Mouse (Mus musculus) lung, adult 10 weeks (tissue): Measurements from ENCODE around the gene Psg16. TPM values are rescaled to one million over a fixed set of nuclear protein-coding genes. Genes with fewer than 3 reads are reported as not detected.

Experiments used
- polyA plus RNA-seq: library from polyadenylated mRNA; stranded (reverse); fragments of 350-450 nt; fragmentation: Illumina TruSeq; extraction: RNeasy Lipid Tissue Mini Kit (QIAGEN cat#74804); gene quantifications from one replicate; pipeline ENCODE4 v1.2.3, GENCODE M21; 2014; ENCODE audit warnings: low read depth, low replicate concordance; ENCODE audit not compliant: insufficient read depth

The Psg16 gene
- not detected for polyA plus RNA-seq

DNA sequence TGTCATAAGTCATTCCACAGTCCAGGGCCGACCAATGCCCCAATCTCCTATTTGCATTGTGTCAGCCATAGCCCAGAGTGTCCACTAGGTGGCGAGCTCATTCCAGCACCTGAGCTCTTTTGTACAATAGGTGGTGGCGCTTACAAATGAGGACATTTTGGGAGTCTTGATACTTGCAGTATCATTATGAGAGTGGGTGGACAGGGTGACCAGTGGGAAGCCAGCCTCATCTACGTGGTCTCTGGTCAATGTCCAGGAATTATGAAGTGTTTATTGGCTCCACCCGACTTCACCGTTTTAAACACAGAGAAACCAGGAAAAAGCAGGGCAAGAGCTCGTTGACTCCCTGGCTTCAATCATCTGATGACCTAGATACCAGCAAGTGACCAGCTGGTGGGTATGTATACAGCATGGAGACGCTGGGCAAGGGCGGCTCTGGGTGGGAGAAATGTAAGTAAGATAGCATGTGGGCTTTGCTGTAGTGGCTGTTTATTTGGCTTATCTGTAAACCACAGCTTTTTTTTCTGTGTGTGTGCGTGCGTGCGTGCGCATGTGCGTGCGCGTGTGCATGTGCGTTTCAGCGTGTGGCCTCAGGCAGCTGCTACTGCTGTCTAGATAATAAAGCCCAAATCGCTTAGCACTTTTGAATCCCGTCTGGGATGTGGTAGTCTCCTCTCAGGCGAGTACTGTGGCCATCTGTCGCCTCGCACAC is at the start of gene Psg16:
TSS of gene Psg16 (plus strand) at position 137 of the 712 bp plus-strand sequence.

DNA sequence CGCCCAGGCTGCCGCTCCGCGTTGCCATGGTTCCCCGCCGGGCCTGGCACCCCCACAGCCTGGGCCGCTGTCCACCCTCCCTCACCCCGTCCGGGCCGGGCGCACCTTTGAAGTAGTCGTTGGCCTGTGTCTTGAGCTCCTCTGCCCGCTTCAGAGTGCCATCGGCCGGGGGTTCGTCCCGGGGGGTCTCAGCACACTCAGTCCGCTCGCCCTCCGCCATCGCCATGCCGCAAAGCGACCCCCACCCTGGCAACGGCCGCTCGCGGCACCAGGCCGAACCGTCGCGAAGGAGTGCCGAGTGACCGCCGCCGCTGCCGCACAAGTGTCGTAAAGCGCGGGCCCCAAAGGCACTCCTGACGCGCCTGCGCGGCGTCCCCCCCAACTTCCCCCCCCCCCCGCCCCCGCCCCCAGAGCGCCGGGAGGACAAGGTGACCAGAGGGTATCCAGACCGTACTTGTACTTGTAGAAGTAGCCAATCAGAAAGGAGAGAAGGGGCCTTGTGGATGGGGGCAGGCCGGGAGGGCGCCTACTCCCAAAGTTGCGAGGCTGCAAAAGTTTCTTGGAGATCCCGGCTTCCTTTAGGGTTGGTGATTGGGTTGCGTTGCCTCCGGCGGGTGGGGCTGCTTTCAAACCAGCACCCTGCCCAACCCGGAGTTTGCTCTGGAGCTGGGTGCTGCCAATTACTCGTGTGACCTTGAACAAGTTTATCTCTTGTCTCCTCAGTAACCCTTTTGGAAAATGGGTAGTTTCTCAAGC is 46.1 kb upstream of the Psg16 start, which contains the start of gene Ppp5c:
TSS of gene Ppp5c (minus strand) at position 337 of the 756 bp plus-strand sequence.

GRCm38 (mm10) chr7:17062389-17062788 is 11.5 kb upstream of the Psg16 start, which contains the start of gene Hif3a:
TSS of gene Hif3a (minus strand) at chr7:17062427.

GRCm38 (mm10) chr7:17149931-17150330 is 76.1 kb downstream of the Psg16 start, which contains the start of gene Ceacam3:
TSS of gene Ceacam3 (plus strand) at chr7:17150282.

Other genes starting within 250 kb of the Psg16 start
- gene Prkd2, start 231.1 kb upstream of the Psg16 start, polyA plus RNA-seq: 32.2 TPM
- 7.2 TPM for gene Dact3, start 198.7 kb upstream of the Psg16 start, polyA plus RNA-seq
- gene Gng8, start 182.3 kb upstream of the Psg16 start, polyA plus RNA-seq: 7.3 TPM
- gene Ptgir, start 167.6 kb upstream of the Psg16 start, polyA plus RNA-seq: 2.2 TPM
- gene Calm3, start 149.9 kb upstream of the Psg16 start, polyA plus RNA-seq: 135 TPM
- 1.5 TPM for gene Pnmal2, start 129.4 kb upstream of the Psg16 start, polyA plus RNA-seq
- not detected for gene Pnmal1, start 114.4 kb upstream of the Psg16 start, polyA plus RNA-seq
- not detected for gene Gm42372, start 91.0 kb upstream of the Psg16 start, polyA plus RNA-seq
- 3.4 TPM for gene Ccdc8, start 81.3 kb upstream of the Psg16 start, polyA plus RNA-seq
- gene Ppp5c, start 46.1 kb upstream of the Psg16 start, polyA plus RNA-seq: 51.7 TPM
- 0.50 TPM for gene Hif3a, start 11.6 kb upstream of the Psg16 start, polyA plus RNA-seq
- gene Ceacam3, start 76.2 kb downstream of the Psg16 start, polyA plus RNA-seq: not detected
- gene Psg29, start 129.4 kb downstream of the Psg16 start, polyA plus RNA-seq: not detected